Mouse (Mus musculus) hindbrain, embryonic 13.5 days (tissue): ENCODE data around the gene Pde7b. TPM values are rescaled to one million over a fixed set of nuclear protein-coding genes. Genes with fewer than 3 reads are reported as not detected.
A peak's percentile ranks its signal among the peaks of the same experiment; 100 is the strongest.

Source experiments
- ATAC-seq: fragments of 200-750 bp; cut with Nextera tagmentation; 2 replicates; pipeline ENCODE4 v1.8.0; 2017; ENCODE audit warnings: moderate TSS enrichment; ENCODE audit not compliant: low FRiP score
- H3K27ac ChIP-seq: fragments of 300-500 bp; sonication (generic); 2 replicates; pipeline ENCODE4 v1.5.1; 2015; ENCODE audit warnings: inconsistent platforms, mild to moderate bottlenecking, moderate library complexity
- H3K27me3 ChIP-seq: fragments of 300-500 bp; sonication (generic); 2 replicates; pipeline ENCODE4 v1.6.1; 2015; ENCODE audit warnings: mild to moderate bottlenecking, inconsistent platforms
- H3K36me3 ChIP-seq: fragments of 300-500 bp; sonication (generic); 2 replicates; pipeline ENCODE4 v1.6.1; 2015; ENCODE audit warnings: mild to moderate bottlenecking, inconsistent platforms
- H3K4me1 ChIP-seq: fragments of 300-500 bp; sonication (generic); replicated peaks from 2 replicates; pipeline ENCODE4 v1.6.1; 2015; ENCODE audit warnings: inconsistent platforms
- H3K4me2 ChIP-seq: fragments of 300-500 bp; sonication (generic); 2 replicates; pipeline ENCODE4 v1.6.1; 2015; ENCODE audit warnings: inconsistent platforms, mild to moderate bottlenecking, moderate library complexity
- H3K4me3 ChIP-seq: fragments of 300-500 bp; sonication (generic); 2 replicates; pipeline ENCODE4 v1.5.1; 2015; ENCODE audit warnings: mild to moderate bottlenecking, inconsistent platforms
- H3K9ac ChIP-seq: fragments of 300-500 bp; sonication (generic); 2 replicates; pipeline ENCODE4 v1.6.1; 2015; ENCODE audit warnings: mild to moderate bottlenecking, inconsistent platforms
- H3K9me3 ChIP-seq: fragments of 300-500 bp; sonication (generic); 2 replicates; pipeline ENCODE4 v1.6.1; 2016; ENCODE audit warnings: inconsistent platforms
- WGBS: fragments of 180-500 bp; shearing (Covaris S2); methylation state at CpG from one replicate; pipeline ENCODE4 v1.1.7; 2015; 5-methylcytosine and 5-hydroxymethylcytosine counted together
- polyA plus RNA-seq: library from polyadenylated mRNA; unstranded; fragments of >200 nt; fragmentation: Nextera tagmentation; extraction: Ambion mirVana; gene quantifications from 2 replicates; pipeline ENCODE4 v1.2.1, GENCODE M21; 2015

Gene Pde7b
- polyA plus RNA-seq, 1 experiment from 2014 or later = 2.4 TPM

DNA sequence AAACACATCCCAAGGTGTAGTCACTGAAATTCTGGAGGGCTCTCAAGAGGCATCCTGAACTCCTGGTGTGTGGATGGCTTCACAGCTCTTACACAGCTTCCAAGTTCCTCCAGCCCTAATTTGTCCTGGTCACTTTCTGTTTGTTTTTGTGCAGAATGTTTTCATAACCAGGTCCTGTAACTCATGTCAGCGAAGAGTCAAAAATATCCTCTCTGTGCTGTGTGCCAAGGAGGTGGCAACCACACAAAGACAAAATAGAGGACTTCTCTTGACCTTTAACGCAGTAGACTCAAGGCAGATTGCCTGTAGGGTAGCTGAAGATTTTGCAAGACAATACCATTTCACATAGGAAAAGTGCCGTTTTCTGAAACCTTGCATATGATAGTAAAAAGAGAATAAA lies 14.9 kb upstream of the Pde7b start:
- Histone ChIP-seq H3K27ac (no peak overlapping the region), H3K9ac (no peak overlapping the region), H3K4me3 (no peak overlapping the region), H3K4me2 (no peak overlapping the region), H3K4me1 (0 out of 2 replicates have a peak, but pooled peaks cover 3% of the 10 kb centered on the region), H3K27me3 (no peaks in the 10 kb centered on the region), H3K36me3 (no peaks in the 10 kb centered on the region), H3K9me3 (no peaks in the 10 kb centered on the region)
- no peak for ATAC-seq
- 74% methylated on average over 3 of the region's 3 CpGs for WGBS

DNA sequence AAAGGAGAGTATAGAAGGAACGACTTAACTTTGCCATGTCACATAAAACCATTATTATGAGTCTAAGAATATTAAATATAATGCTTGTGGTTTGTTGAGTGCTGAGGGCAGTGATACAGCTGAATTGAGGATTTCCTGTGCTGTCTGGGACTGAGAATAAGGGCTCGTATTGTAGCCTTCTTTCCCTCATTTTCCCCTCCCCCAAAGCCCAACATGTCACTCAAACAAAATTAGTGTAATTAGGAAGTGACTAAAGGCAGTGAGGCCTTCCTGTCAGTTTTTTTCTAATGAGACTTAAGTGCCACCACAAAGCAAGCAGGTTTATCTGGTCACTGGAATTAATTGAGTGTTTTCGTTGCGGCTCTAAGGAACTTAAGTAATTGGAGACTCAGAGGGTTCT lies 12.3 kb upstream of the Pde7b start:
- no peaks in the 10 kb centered on the region for H3K27me3 ChIP-seq
- no peak overlapping the region for H3K4me3 ChIP-seq
- no peak overlapping the region for H3K27ac ChIP-seq
- 56% methylated on average over 4 of the region's 4 CpGs for WGBS
- H3K4me1 ChIP-seq = 0 out of 2 replicates have a peak, but pooled peaks cover 5% of the 10 kb centered on the region
- H3K9me3 ChIP-seq = no peaks in the 10 kb centered on the region
- H3K9ac ChIP-seq = no peak overlapping the region
- no peak for ATAC-seq
- H3K36me3 ChIP-seq = no peaks in the 10 kb centered on the region
- H3K4me2 ChIP-seq = no peak overlapping the region

DNA sequence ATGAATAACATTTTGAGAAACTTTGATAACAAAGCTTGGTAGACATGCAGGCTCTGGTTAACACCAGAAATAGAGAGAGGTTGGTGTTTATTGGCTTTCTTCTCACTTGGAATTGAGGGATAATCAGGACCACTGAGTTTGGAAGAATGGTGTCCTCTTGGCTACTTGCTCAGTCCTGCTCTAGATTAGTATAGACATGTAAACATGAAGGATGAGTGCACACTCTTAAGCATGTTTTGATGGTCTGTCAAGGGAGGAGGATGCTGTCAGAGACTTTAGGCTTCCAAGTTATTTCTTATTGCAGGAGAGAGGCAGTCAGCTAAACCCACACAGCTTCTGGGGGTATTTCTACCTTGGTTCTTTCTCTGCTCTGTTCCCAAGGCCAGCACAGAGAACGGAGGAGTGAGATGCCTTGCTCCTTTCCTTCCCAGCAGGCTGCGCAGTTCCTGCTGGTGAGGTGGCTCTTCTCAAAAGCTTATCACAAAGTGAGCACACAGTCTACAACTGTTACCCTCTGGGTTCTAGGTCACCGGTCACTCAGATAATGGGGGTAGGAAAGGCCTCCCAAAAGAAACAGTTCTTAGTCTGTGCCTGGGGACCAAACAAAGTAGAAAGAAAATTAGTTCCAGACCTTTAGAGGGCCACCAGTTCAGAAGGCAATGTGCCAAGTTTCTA lies 11.0 kb upstream of the Pde7b start:
- no peak overlapping the region for H3K27ac ChIP-seq
- H3K9ac ChIP-seq = no peak overlapping the region
- H3K9me3 ChIP-seq = no peaks in the 10 kb centered on the region
- WGBS = 73% methylated on average over 3 of the region's 3 CpGs
- no peaks in the 10 kb centered on the region for H3K36me3 ChIP-seq
- H3K4me1 ChIP-seq = 0 out of 2 replicates have a peak, but pooled peaks cover 9% of the 10 kb centered on the region
- ATAC-seq = no peak
- no peaks in the 10 kb centered on the region for H3K27me3 ChIP-seq
- no peak overlapping the region for H3K4me3 ChIP-seq
- no peak overlapping the region for H3K4me2 ChIP-seq

DNA sequence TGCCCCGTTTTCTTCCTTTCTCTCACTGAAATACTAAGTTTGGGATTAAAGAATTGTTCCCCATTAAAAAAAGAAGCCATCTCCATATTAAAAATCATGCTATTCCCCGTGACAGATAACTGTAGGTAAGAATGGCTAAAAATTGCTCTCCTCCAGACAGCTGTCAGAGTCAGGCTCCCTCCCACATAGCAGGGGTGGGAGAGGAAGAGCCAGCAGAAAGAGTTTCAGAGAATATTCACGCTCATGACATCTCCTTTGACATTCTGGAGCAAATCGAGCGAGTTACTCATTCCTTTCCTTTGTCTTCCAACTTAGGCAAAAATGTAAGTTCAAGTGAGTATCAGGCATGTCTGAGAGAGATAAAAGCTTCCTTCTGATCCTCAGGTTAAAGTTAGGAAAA lies 8.7 kb upstream of the Pde7b start:
- Histone ChIP-seq H3K27me3 (no peaks in the 10 kb centered on the region), H3K9me3 (no peaks in the 10 kb centered on the region), H3K36me3 (no peaks in the 10 kb centered on the region), H3K4me2 (no peak overlapping the region), H3K4me3 (no peak overlapping the region), H3K27ac (no peak overlapping the region), H3K9ac (no peak overlapping the region), H3K4me1 (0 out of 2 replicates have a peak, but pooled peaks cover 9% of the 10 kb centered on the region)
- no peak for ATAC-seq
- 74% methylated on average over 5 of the region's 5 CpGs for WGBS

DNA sequence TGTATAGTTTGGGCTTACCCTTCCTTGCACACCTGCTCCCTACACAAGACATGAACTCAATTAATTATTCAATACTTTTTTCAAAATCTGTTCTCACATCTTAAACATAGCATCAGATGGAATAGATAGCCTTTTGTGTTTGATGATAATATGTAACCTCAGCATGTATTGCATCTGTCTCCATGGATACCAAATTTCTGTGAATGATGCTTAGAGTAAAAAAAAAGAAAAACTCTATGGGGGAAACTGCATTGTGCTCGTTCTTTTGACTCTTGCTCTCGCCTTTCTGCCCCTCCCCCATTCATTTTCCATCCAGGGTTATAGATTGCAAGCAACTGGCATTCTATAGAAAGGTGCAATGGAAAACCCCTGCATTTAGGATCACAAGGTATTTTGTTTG lies 7.3 kb upstream of the Pde7b start:
- no peaks in the 10 kb centered on the region for H3K36me3 ChIP-seq
- whole genome bisulfite sequencing = 18% methylated on average over 2 of the region's 2 CpGs
- H3K4me2 ChIP-seq = no peak overlapping the region
- no peak for ATAC-seq
- H3K9ac ChIP-seq = no peak overlapping the region
- no peaks in the 10 kb centered on the region for H3K9me3 ChIP-seq
- no peaks in the 10 kb centered on the region for H3K27me3 ChIP-seq
- no peak overlapping the region for H3K27ac ChIP-seq
- 0 out of 2 replicates have a peak, but pooled peaks cover 7% of the 10 kb centered on the region for H3K4me1 ChIP-seq
- H3K4me3 ChIP-seq = no peak overlapping the region

DNA sequence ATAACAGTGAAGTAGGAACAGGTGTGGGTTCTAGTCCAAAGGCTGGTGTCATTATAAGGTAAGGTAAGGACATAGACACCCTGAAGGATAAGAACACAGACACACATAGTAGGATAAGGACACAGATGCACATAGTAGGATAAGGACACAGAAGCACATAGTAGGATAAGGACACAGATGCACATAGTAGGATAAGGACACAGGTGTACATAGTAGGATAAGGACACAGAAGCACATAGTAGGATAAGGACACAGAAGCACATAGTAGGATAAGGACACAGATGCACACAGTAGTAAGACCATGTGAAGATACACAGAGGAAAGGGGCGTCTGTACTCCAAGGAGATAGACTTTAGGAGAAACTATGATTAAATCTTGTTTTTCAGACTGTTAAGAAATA lies 5.2 kb upstream of the Pde7b start:
- no peaks in the 10 kb centered on the region for H3K27me3 ChIP-seq
- no peaks in the 10 kb centered on the region for H3K36me3 ChIP-seq
- whole genome bisulfite sequencing = 90% methylated on average over 1 of the region's 1 CpGs
- no peak overlapping the region for H3K9ac ChIP-seq
- H3K27ac ChIP-seq = no peak overlapping the region
- H3K4me2 ChIP-seq = no peak overlapping the region
- ATAC-seq = no peak
- no peaks in the 10 kb centered on the region for H3K9me3 ChIP-seq
- H3K4me1 ChIP-seq = peaks cover 13% of the 10 kb centered on the region; the same call in 1 of the 2 replicates
- H3K4me3 ChIP-seq = no peak overlapping the region

DNA sequence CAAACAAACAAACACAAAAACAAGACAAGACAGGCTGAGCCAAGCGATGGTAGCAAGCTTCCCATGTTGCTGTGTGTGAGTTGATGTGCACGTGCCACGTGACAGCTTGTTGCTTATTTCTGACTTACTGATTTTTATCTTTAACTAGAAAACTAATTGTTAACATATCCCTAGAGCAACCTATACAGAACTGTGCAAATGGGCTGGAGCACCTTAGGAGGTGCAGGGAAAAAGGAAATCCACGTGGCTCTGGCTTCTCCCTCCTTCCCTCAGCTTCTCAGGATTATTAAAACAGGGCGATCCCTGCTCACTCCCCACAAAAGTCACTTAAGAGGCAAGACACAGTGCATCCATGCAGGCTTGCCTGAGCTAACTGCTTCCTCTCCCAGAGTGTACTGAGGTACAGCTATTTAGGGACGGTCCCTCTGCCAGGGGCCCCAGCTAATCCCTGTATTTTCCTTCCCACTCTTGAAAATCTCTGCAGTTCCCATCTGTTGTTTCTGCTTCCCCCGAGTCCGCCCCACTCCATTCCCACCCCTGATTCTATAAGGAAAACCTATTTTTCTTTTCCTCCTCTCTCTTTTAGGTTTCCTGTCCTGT lies 606 bp upstream of the Pde7b start:
- Histone ChIP-seq H3K9ac (no peak overlapping the region), H3K4me2 (peak overlapping the region; percentile 49), H3K4me3 (peak overlapping the region; percentile 26; the same call in 1 of the 2 replicates), H3K4me1 (peaks cover 32% of the 10 kb centered on the region), H3K9me3 (no peaks in the 10 kb centered on the region), H3K27me3 (no peaks in the 10 kb centered on the region), H3K36me3 (no peaks in the 10 kb centered on the region), H3K27ac (no peak overlapping the region; the same call in 1 of the 2 replicates)
- ATAC-seq = peak; percentile 30; the same call in 1 of the 2 replicates
- 78% methylated on average over 8 of the region's 8 CpGs for WGBS

DNA sequence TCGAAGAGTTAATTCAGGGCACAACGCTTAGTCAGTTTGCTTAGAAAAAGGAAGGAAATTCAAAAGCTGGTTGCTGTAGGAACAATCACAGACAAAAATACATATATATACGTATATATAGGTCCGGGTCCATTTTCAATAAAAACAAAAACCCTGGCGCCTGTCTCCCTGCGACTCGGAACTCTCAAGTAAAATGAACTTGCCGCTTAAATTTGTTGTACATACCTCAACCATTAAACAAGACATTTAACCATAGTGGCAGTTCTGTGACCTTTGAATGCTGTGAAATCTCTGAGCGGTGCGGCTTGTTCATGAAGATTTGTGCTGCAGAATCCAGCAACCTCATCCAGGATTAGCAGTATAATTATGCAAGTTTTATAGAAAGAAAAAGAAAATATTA lies 427 bp downstream of the Pde7b start:
- peak overlapping the region; percentile 26 for H3K4me3 ChIP-seq
- 32% methylated on average over 10 of the region's 10 CpGs for WGBS
- H3K36me3 ChIP-seq = no peaks in the 10 kb centered on the region
- H3K4me1 ChIP-seq = peaks cover 32% of the 10 kb centered on the region
- H3K27ac ChIP-seq = no peak overlapping the region
- H3K9me3 ChIP-seq = no peaks in the 10 kb centered on the region
- H3K27me3 ChIP-seq = no peaks in the 10 kb centered on the region
- no peak for ATAC-seq
- peak overlapping the region; percentile 19 for H3K9ac ChIP-seq
- peak overlapping the region; percentile 49 for H3K4me2 ChIP-seq

DNA sequence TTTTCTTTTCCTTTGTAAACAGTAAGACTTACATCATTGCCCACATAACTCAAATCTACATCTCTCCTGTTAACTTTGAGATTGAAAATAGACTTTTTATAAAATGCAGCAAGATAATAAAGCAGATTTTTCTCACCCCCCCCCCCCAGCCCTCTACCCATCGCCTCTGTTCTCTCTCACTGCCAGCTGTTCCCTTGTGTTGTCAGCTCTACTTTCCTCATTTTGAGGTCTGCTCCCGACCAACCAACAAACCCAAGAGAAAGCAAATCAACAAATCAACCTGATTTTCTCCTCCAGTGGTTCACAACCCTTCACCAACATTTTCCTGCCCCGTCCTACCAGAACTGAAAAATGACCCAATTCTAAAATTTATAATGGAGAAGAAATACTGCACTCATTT lies 916 bp downstream of the Pde7b start:
- Histone ChIP-seq H3K9me3 (no peaks in the 10 kb centered on the region), H3K4me3 (peak overlapping the region; percentile 26), H3K4me2 (peak overlapping the region; percentile 49), H3K27me3 (no peaks in the 10 kb centered on the region), H3K9ac (0 out of 2 replicates have a peak overlapping the region, but pooled peaks have one; percentile 19), H3K4me1 (peaks cover 32% of the 10 kb centered on the region), H3K27ac (no peak overlapping the region), H3K36me3 (no peaks in the 10 kb centered on the region)
- WGBS = 10% methylated on average over 3 of the region's 3 CpGs
- ATAC-seq = no peak

DNA sequence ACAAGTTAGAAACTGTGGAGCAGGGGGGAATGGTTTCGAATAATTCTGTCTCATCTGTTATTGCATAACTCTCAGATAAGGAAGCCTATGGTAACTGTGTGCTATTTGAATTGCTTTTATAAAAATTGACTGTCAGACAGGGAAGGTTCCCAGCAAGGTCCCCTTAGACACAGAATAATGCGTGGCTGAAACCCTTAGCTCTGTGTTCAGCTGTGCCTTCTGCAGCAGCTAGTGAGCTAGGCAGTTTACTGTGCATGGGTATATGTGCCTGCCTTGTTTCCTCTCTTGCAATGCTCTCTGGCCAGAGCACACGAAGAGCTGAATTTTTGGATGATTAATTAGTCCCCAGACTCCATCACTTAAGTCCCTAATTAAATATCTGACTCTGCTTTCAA lies 1.4 kb downstream of the Pde7b start:
- Histone ChIP-seq H3K27ac (peak overlapping the region; percentile 52), H3K36me3 (no peaks in the 10 kb centered on the region), H3K4me3 (peak overlapping the region; percentile 3; the same call in 1 of the 2 replicates), H3K4me1 (peaks cover 32% of the 10 kb centered on the region), H3K9ac (peak overlapping the region; percentile 49; the same call in 1 of the 2 replicates), H3K27me3 (no peaks in the 10 kb centered on the region), H3K4me2 (peak overlapping the region; percentile 49), H3K9me3 (no peaks in the 10 kb centered on the region)
- 30% methylated on average over 3 of the region's 3 CpGs for WGBS
- ATAC-seq = peak; percentile 67

DNA sequence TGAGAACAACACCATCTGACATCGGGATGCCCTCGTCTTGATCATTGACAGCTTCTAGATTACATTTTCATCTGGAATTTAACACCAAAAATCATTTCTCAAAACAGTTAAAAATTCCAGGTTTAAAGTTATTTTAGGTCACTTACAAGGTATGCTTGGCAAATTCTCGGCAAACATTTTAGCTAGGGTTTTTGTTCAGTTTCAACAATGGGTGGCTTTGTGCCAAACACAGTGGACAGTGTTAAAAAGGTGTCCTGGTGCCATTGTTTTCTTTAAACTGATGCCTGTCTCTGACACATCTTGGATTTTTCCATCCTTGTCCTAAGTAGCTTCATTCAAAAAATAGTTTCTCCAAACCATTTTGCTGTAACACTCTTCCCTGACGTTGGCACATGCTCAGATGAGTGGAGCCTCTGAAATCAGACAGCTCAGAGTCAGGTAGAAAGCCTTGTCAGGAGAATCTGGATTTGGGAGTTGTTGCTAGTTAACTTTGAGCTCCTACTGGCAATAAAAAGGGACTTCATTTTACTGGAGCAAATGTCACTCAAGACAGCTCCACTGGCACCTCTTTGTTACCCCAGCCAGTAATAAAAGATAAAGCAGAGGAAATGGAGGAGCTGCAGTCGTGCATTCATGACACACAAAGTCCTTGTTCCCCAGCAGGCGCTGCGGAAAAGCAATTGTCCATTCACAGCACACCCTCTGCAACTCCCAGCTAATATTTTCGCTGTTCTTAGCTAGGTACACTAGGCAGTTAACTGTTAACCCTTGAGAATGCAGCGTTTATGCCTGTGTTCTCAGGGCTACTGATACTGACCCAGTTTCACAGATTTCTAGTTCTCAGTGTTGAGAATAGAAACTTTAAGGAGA lies 2.0 kb downstream of the Pde7b start:
- Histone ChIP-seq H3K9ac (peak overlapping the region; percentile 49; the same call in 1 of the 2 replicates), H3K9me3 (no peaks in the 10 kb centered on the region), H3K27ac (peak overlapping the region; percentile 52), H3K36me3 (no peaks in the 10 kb centered on the region), H3K4me2 (peak overlapping the region; percentile 49), H3K4me1 (peaks cover 32% of the 10 kb centered on the region), H3K4me3 (peak overlapping the region; percentile 3; the same call in 1 of the 2 replicates), H3K27me3 (no peaks in the 10 kb centered on the region)
- WGBS = 27% methylated on average over 9 of the region's 9 CpGs
- ATAC-seq = no peak; the same call in 1 of the 2 replicates

DNA sequence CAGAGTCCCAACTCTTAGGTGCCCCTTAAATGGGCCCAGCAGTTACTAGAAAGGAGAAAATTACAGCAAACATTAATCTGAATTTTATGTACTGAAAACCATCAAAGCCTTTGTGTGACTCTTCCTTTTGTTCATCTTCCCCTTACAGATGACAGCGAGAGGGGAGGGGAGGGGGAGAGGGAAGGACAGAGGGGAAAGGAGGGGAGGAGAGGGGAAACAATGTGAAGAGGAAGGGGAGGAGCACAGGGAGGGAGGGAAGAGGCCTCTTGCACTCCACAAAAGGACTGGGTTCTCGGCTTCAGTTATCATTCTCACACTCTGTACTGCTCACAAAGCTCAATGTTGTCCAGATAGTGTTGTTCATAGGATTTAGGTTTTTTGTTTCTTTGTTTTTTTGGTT lies 5.7 kb downstream of the Pde7b start:
- Histone ChIP-seq H3K27ac (no peak overlapping the region), H3K4me2 (no peak overlapping the region), H3K9me3 (no peaks in the 10 kb centered on the region), H3K9ac (no peak overlapping the region), H3K4me1 (peaks cover 20% of the 10 kb centered on the region), H3K36me3 (no peaks in the 10 kb centered on the region), H3K27me3 (no peaks in the 10 kb centered on the region), H3K4me3 (no peak overlapping the region)
- WGBS = 22% methylated on average over 2 of the region's 2 CpGs
- no peak for ATAC-seq
